Mouse (Mus musculus) testis, postnatal 14 days (tissue): ENCODE measurements around the gene Tas2r135.

Source experiments
- DNase-seq: peaks from one replicate; pipeline ENCODE4 v3.0.0; 2021; ENCODE audit warnings: low spot score

Gene Tas2r135

DNA sequence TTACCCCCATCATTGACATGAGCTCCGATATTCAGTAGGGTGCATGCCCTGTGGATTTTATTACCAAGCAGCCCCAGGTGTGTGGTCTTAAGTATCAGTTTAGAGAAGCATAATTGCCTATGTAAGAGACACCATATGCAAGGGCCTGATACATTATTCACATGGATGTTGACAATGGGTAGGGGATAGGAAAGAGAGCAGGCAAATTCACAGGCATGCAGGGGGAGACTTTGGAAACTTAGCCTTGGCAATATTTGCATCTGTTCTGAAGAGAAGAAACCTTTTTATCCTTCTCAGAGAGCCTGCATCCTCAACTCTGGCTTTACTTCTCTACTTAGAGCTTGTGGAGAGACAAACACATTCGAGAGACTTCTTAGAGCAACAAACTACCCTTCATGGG, at the start of gene Tas2r135:
Gene Tas2r135, plus strand, starts transcription at position 301 of the 400 bp plus-strand sequence.
- no peak for DNase-seq

DNA sequence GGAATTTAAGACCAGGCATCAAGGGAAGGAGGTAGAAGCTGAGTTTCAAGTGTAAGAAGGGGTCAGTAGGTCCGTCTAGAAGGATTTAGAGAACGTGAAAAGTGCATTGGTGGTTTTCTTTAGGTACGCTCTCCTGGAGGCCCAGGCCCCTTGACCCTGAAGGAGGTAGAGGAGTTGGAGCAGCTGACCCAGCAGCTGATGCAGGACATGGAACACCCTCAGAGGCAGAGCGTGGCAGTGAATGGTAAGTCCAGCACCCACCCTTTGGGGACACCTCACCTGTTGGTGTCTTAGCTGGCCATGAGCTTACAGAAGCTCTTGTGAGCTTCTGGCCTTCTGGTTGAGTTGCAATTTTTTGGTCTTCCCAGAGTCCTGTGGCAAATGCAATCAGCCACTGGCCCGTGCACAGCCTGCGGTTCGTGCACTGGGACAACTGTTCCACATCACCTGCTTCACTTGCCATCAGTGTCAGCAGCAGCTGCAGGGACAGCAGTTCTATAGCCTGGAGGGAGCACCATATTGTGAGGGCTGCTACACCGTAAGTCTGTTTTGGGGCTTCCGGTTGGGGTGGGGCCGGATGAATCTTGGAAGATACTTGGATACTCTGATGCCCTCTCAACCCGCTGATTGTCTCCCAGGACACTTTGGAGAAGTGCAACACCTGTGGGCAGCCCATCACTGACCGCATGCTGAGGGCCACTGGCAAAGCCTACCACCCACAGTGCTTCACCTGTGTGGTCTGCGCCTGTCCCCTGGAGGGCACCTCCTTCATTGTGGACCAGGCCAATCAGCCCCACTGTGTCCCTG, 49.2 kb upstream of the Tas2r135 start:
- DNase-seq = no peak

DNA sequence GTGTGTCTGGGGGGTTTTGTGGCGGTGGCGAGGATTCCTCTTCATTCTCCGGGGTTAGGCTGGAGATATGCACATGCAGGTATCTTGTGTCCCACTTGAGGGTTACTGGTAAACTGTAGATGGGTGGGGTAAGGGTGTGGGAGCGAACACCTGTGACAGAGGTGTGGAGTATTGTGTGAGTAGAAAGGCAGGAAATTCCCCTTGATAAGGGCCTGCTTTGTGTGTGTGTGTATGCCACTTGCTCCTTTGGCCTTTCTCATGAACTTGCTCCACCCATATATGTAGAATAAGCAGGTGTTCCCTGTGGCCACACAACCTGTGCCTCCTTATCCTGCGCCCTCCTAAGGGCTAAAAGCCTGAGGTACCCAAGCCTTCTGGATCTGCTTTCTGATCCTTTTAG, 48.3 kb upstream of the Tas2r135 start:
- no peak for DNase-seq

DNA sequence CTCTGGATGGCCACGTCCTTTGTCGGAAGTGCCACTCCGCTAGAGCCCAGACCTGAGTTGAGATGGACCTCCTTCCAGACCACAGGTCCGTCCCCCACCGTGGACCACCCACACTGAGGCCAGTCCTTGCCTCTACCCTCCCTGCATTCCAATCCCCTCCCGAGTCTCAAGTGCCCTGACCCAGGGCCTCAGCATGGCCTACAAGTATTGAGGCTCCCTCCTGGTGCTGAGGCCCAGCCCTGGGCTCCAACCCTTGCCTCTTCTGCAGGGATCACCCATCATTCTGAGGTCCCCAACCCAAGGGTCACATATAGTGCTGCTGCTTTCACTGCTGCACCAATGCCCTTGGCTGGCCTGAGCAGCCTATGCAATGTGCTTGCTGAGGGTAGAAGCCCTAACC, 47.3 kb upstream of the Tas2r135 start:
- no peak for DNase-seq

DNA sequence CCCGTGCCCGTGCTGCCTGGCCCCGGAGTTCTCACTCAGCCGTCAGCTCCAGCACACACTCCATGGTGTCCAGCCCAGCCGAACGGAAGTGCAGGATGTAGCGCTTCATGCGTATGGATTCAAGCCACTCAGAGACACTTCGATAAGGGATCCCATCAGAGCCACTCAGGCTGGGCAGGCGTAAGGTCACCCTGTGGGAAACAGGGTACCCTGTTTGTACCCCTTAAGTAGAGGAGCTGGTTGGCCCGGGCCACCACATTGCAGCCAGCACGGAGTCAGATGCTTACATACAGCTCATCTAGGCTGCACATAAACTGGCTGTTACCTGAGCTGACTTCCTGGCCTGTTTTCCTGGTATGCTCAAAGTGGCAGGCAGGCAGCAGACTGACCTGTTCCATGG, 46.3 kb upstream of the Tas2r135 start:
- DNase-seq = no peak

DNA sequence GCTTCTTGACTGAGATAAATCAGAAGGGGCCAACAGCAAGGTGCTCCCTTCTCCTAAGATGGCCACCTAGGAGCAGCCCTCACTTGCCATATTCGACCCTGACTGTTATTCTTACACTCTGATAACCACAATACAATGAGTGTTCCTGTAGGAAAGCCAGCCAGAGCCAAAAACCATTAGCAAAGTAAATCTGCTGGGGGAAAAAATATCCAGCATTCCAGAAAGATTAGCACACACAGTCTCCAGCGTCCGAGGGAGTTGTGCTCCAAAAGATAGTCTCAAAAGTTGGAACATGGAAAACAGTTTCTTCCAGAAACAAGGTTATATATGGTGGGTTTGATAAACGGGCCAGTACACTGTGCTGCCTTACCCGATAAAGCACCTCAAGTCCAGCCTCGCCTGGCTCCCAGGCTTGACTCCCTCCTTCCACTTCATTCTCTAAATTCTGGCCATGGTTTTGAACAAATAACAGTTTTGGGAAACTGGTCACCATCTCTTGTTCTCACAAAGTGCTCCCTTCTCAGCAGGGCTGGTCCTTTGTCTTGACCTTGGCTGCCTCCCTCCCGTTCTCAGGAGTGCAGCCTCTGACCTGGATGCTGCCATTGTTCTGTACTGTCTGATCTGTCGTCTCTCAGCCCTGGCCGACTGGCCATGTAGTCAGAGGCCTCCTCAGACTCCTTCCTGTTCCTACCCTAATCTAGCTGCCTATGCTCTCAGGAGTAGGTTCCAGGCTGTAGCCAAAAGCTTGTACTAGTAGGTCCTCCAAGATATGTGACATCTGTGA, 45.7 kb upstream of the Tas2r135 start:
- peak; percentile 73 for DNase-seq

DNA sequence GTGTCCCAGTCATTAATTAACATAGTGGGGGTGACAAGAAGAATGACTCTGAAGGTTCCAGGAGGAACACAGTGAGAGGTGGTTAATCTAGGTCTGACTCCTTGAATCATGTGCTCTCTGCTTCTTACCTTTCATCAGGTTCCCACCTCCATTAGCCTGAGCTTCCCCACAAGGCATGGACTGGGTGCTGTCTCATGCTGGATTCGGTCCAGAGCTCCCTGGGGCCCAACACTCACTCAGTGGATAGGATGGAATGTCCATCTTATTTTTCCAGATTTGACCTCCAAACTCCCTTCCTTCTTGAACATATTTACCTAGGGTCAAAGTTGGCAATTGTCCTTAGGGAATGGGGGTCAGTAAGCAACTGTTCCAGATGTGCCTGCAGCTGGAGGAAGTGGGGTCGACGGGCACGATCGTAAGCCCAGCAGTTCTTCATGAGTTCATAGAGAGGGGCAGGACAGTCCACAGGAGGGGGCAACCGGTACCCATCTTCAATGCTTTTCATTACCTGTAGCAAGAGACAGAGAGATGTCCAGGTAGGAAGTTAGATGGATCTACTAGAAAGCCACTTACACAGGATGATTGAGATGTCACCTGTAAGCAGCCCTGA, 44.9 kb upstream of the Tas2r135 start:
- no peak for DNase-seq

GRCm38 (mm10) chr6:42361041-42361895, 44.0 kb upstream of the Tas2r135 start:
- no peak for DNase-seq

DNA sequence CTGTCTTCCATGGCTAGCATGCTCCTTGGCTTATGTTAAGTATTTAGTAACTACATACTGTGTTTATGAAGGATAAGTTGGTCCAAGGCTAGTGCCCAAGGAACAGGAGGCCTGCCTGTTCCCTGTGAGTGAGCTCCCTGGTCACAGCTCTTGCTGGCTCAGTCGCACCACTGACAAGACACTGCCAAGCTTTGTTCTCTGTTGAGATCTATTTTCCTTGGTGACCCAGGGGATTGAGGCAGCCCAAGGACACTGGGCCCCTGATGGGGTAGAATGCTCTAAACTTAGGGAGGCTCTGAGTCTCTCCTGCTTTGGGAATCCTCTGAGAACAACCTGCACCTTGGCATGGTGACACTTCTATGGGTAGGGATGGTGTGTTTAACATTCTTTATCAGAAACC, 43.2 kb upstream of the Tas2r135 start:
- DNase-seq = peak; percentile 56

GRCm38 (mm10) chr6:42362497-42362896, 42.7 kb upstream of the Tas2r135 start:
- DNase-seq = no peak

DNA sequence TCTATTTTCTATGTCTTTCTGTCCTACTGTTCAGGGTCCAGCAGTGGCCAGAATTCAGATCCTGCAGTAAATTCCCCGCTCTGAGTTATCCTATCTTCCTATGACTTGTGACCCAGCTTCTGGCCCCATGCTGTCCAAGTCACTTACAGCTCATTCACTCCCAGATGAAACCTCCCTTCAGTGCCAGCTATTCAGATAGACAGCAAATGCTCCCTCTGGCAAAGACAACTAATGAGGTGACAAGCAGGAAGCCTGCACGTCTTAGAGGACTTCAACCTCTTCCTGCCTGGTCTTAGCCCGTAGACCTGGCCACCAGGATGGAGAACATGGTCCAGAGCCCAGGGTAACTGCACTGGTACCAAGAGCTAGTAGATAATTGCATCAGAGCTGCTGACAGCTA, 42.3 kb upstream of the Tas2r135 start:
- DNase-seq = no peak

DNA sequence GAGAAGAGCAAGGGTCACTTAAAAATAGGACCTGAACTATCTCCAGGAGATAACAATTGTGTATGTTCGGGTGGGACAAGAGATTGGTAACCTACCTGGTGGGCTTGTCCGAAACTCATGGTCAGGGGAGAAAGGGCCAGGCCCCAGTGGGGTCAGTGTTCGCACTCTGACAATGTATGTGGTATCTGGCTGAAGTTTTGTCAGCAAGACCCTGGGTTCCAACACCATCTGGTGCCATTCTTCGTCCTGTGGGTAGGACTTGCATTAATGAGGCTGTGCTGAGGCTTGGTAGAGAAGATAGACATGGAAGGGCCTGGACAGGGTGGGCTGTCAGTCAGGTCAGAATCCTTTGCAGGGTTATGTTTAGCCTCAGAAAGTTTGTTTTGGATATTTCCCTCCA, 41.2 kb upstream of the Tas2r135 start:
- no peak for DNase-seq

DNA sequence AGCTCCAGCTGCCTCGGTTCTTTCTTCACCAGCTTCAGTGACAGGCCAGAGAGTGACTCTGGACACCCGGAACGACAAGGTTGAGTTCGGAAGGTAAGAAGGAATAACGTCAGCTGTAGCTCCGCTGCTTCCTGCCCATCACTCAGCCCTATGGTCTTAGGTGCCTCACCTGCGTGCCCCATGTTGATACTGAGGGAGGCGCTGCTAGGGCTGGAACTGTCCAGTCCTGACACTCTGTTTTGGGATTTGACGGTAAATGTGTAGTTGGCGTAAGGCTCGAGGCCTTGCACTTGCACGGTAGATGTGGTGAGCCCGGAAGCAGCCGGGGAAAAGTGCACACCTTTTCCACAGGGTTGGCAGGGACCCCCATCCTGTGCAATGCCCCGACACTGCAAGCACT, 40.6 kb upstream of the Tas2r135 start:
- DNase-seq = no peak

- no peak for DNase-seq
These were observed 40.0 kb upstream of the Tas2r135 start for GRCm38 (mm10) chr6:42365215-42365614.

DNA sequence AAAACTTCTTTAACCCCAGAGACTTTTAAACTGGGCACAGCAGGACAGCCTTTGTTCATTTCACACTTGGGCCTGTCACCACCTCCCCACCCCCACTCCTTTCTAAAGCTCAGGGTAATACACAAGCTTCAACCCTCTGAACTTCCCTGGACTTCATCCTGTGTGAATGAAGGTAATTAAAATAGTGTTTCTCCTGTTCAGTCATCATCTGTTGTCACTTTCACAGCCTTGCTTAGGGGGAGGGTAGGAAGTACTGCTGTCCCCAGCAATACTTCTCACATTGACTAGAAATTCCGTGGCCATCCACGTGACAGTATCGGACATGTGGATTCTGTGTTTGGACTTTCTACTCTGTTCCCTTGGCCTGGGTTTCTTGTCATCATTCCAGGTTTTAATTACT, 35.4 kb upstream of the Tas2r135 start:
- DNase-seq = no peak

DNA sequence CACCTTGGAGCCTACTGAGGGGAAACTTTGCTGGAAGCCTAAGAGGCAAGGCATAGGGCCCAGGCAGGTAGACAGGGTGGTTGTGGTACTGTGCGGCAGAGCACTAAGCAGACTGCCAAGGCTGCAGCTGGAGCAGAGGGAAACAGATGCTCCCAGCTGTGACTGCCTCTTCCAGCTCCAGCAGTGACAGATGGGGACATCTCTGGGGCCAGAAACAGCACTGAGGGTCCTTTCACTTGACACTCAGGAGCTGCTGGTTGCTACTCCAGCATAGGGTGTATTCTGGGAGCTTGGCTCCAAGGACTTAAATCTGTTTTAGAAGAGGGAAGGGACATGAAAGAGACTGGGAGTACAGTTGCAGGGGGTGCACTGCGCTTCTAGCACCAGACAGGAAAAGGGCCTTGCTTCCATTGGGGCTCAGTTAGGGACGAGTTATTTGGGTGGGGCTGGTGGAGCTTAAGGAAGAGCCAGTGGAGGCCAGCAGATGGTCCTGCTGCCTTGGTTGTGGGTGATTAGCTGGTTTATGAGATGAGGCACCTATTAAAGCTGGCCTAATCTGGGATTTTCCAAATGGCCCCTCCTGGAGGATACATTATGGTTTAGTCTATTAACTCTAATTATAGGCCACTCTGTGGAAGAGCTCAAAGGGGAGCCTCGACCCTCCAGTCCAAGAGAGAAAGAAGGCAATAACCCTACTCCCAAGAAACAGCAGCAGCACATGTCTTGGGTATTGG, 34.4 kb upstream of the Tas2r135 start:
- DNase-seq = no peak

DNA sequence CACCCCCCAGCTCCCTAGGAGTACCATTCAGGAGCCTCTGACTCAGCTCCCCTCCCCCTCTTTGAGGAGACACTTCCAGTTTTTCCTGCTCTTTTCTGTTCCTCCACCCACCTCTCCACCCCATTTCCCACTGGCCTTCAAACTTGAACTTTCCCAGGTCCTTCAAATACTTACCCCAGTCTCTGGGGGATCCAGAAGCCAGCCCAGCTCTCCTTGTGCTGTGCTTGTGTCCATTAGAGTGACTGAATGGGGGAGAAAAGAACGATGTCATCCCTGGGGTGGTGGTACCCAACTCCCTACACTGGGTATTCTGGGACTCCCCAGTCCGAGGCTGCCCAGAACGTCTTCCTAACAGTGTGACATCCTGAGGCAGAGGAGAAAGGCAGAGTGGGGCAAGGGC, 33.2 kb upstream of the Tas2r135 start:
- no peak for DNase-seq

- no peak for DNase-seq
These were observed 32.8 kb upstream of the Tas2r135 start for GRCm38 (mm10) chr6:42372421-42372815.

- DNase-seq = no peak
These were observed 32.3 kb upstream of the Tas2r135 start, which contains the start of gene Epha1 for GRCm38 (mm10) chr6:42372816-42373547. Epha1 (minus strand) TSS chr6:42373268.

GRCm38 (mm10) chr6:42373669-42374430, 31.4 kb upstream of the Tas2r135 start:
- no peak for DNase-seq
